Mouse (Mus musculus) right cerebral cortex, adult 18-20 months (tissue): ENCODE data around the gene Gm12216.
"Not testable (repeated sequence)": the region's sequence is repeated elsewhere in the genome, so short reads cannot be mapped to it uniquely, and the experiment has no call there.

Source experiments
- DNase-seq: peaks from one replicate; pipeline ENCODE4 v3.0.0; 2022; ENCODE audit warnings: mixed read lengths

Gm12216 gene

GRCm38 (mm10) chr11:53871786-53872507 lies 12.9 kb upstream of the Gm12216 start:
- DNase-seq, result no peak

- no peak for DNase-seq
These were observed 10.1 kb upstream of the Gm12216 start for GRCm38 (mm10) chr11:53869172-53869571.

- DNase-seq, result not testable (repeated sequence)
These were observed 9.3 kb upstream of the Gm12216 start for GRCm38 (mm10) chr11:53868323-53868722.

- DNase-seq, result not testable (repeated sequence)
These were observed 5.8 kb upstream of the Gm12216 start for GRCm38 (mm10) chr11:53864724-53865310.

GRCm38 (mm10) chr11:53860944-53861343 lies 1.9 kb upstream of the Gm12216 start:
- DNase-seq, result not testable (repeated sequence)

GRCm38 (mm10) chr11:53858058-53858760 lies 847 bp downstream of the Gm12216 start:
- DNase-seq, result no peak

GRCm38 (mm10) chr11:53853665-53854064 lies 5.4 kb downstream of the Gm12216 start:
- no peak for DNase-seq

GRCm38 (mm10) chr11:53851795-53852194 lies 7.3 kb downstream of the Gm12216 start:
- no peak for DNase-seq

GRCm38 (mm10) chr11:53849588-53850320 lies 9.3 kb downstream of the Gm12216 start:
- DNase-seq, result peak; percentile 72

- no peak for DNase-seq
These were observed 13.4 kb downstream of the Gm12216 start for GRCm38 (mm10) chr11:53845680-53846079.

GRCm38 (mm10) chr11:53843106-53843505 lies 15.9 kb downstream of the Gm12216 start:
- peak; percentile 56 for DNase-seq

- DNase-seq, result peak; percentile 72
These were observed 16.9 kb downstream of the Gm12216 start for GRCm38 (mm10) chr11:53842161-53842581.

- DNase-seq, result peak; percentile 34
These were observed 17.5 kb downstream of the Gm12216 start for GRCm38 (mm10) chr11:53841514-53841913.

- no peak for DNase-seq
These were observed 19.1 kb downstream of the Gm12216 start for GRCm38 (mm10) chr11:53839663-53840642.

- DNase-seq, result no peak
These were observed 19.9 kb downstream of the Gm12216 start for GRCm38 (mm10) chr11:53839147-53839546.

- no peak for DNase-seq
These were observed 21.3 kb downstream of the Gm12216 start for GRCm38 (mm10) chr11:53837731-53838130.

- DNase-seq, result no peak
These were observed 23.6 kb downstream of the Gm12216 start for GRCm38 (mm10) chr11:53835379-53836010.

- no peak for DNase-seq
These were observed 33.6 kb downstream of the Gm12216 start for GRCm38 (mm10) chr11:53825409-53825808.

- no peak for DNase-seq
These were observed 37.1 kb downstream of the Gm12216 start for GRCm38 (mm10) chr11:53821945-53822338.

GRCm38 (mm10) chr11:53821230-53821944 lies 37.7 kb downstream of the Gm12216 start:
- DNase-seq, result no peak
